Mouse (Mus musculus): ENCODE results near the gene Lrrc38. TPM values are rescaled to one million over a fixed set of nuclear protein-coding genes. Genes with fewer than 3 reads are reported as not detected.
A peak's percentile ranks its signal among the peaks of the same experiment; 100 is the strongest.
"Not testable (repeated sequence)": the region's sequence is repeated elsewhere in the genome, so short reads cannot be mapped to it uniquely, and the experiment has no call there.

Gene Lrrc38
- polyA plus RNA-seq, 1 experiment from 2014 or later = 0.17 TPM

GRCm38 (mm10) chr4:143325625-143325941 lies 24.0 kb upstream of the Lrrc38 start:
- Histone ChIP-seq H3K36me3 (no peaks in the 10 kb centered on the region), H3K27ac (no peak overlapping the region), H3K27me3 (no peaks in the 10 kb centered on the region), H3K4me3 (replicated peaks) (peak overlapping the region; percentile 35), H3K4me1 (peaks cover 16% of the 10 kb centered on the region; the same call in 1 of the 2 replicates), H3K9me3 (replicated peaks) (no peaks in the 10 kb centered on the region), H3K9ac (no peak overlapping the region), H3K4me2 (peak overlapping the region; percentile 61)
- 2% methylated on average over 10 of the region's 10 CpGs for WGBS
- ATAC-seq (replicated peaks; ENCODE audit: low FRiP score) = no peak

- Histone ChIP-seq H3K36me3 (no peaks in the 10 kb centered on the region), H3K4me3 (replicated peaks) (no peak overlapping the region), H3K27ac (no peak overlapping the region), H3K9me3 (replicated peaks) (no peaks in the 10 kb centered on the region), H3K4me2 (0 out of 2 replicates have a peak overlapping the region, but pooled peaks have one; percentile 22), H3K4me1 (peaks cover 8% of the 10 kb centered on the region; the same call in 1 of the 2 replicates), H3K27me3 (no peaks in the 10 kb centered on the region), H3K9ac (no peak overlapping the region)
- ATAC-seq (replicated peaks; ENCODE audit: low FRiP score) = peak; percentile 58; the same call in 1 of the 2 replicates
- 24% methylated on average over 9 of the region's 9 CpGs for WGBS
Measured at GRCm38 (mm10) chr4:143330566-143330965, 19.0 kb upstream of the Lrrc38 start.

GRCm38 (mm10) chr4:143331787-143332186 lies 17.8 kb upstream of the Lrrc38 start:
- no peaks in the 10 kb centered on the region for H3K36me3 ChIP-seq
- H3K27ac ChIP-seq = no peak overlapping the region
- H3K4me1 ChIP-seq = peaks cover 8% of the 10 kb centered on the region; the same call in 1 of the 2 replicates
- ATAC-seq (replicated peaks; ENCODE audit: low FRiP score) = no peak
- WGBS = 68% methylated on average over 1 of the region's 1 CpGs
- no peaks in the 10 kb centered on the region for H3K9me3 ChIP-seq (replicated peaks)
- H3K27me3 ChIP-seq = no peaks in the 10 kb centered on the region
- H3K4me2 ChIP-seq = no peak overlapping the region
- H3K9ac ChIP-seq = no peak overlapping the region
- no peak overlapping the region for H3K4me3 ChIP-seq (replicated peaks)

- no peak overlapping the region for H3K4me3 ChIP-seq (replicated peaks)
- no peaks in the 10 kb centered on the region for H3K9me3 ChIP-seq (replicated peaks)
- no peaks in the 10 kb centered on the region for H3K27me3 ChIP-seq
- H3K4me2 ChIP-seq = no peak overlapping the region
- peaks cover 8% of the 10 kb centered on the region; the same call in 1 of the 2 replicates for H3K4me1 ChIP-seq
- H3K9ac ChIP-seq = no peak overlapping the region
- no peak overlapping the region for H3K27ac ChIP-seq
- 24% methylated on average over 5 of the region's 5 CpGs for WGBS
- no peaks in the 10 kb centered on the region for H3K36me3 ChIP-seq
- peak; percentile 43; the same call in 1 of the 2 replicates for ATAC-seq (replicated peaks; ENCODE audit: low FRiP score)
Measured at GRCm38 (mm10) chr4:143334145-143334544, 15.4 kb upstream of the Lrrc38 start.

DNA sequence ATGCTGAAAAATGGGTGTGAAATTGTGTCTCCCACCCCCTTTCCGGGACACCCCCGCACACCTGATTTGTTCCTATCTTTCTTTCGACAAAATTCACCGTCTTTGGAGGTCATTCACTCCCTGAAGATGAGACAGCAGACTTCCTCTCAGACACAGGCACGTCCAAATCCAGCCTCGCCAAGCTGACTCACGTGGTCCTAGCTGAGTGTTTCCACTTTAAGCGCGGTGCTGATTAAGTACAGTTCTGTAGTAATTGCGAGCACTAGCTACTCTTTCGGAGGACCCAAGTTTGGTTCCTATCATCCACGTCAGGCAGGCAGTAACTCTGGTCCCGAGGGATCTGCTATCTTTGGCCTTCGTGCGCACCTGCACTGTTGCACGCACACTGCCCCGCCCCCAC lies 14.6 kb upstream of the Lrrc38 start:
- Histone ChIP-seq H3K27me3 (no peaks in the 10 kb centered on the region), H3K4me2 (no peak overlapping the region), H3K36me3 (no peaks in the 10 kb centered on the region), H3K9me3 (replicated peaks) (no peaks in the 10 kb centered on the region), H3K4me1 (peaks cover 8% of the 10 kb centered on the region; the same call in 1 of the 2 replicates), H3K27ac (no peak overlapping the region), H3K9ac (no peak overlapping the region), H3K4me3 (replicated peaks) (no peak overlapping the region)
- 83% methylated on average over 17 of the region's 17 CpGs for WGBS
- no peak for ATAC-seq (replicated peaks; ENCODE audit: low FRiP score)

DNA sequence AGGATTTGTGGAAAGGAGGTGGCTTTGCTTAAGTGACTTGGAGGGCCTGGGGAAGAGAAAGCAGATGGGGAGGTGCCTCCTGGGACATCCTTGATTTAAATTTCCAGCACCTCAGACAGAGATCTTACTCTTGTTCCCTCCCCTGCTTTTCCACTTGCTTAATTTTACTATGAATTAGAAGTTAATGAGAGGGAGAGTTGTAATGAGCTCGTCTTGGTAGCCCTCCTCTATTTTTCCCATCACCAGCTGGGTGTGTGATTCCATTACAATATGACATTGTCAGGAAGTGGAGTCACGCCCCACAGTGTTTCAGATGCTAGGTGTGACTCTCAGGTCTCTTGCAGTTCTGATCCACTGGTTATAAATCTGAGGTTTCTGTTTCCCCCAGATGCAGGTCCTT lies 13.5 kb upstream of the Lrrc38 start:
- ATAC-seq (replicated peaks; ENCODE audit: low FRiP score) = no peak
- Histone ChIP-seq H3K9ac (no peak overlapping the region), H3K27me3 (no peaks in the 10 kb centered on the region), H3K36me3 (no peaks in the 10 kb centered on the region), H3K9me3 (replicated peaks) (no peaks in the 10 kb centered on the region), H3K4me2 (no peak overlapping the region), H3K4me1 (no peaks in the 10 kb centered on the region), H3K27ac (no peak overlapping the region), H3K4me3 (replicated peaks) (no peak overlapping the region)
- 43% methylated on average over 2 of the region's 2 CpGs for WGBS

- H3K4me2 ChIP-seq = no peak overlapping the region
- H3K4me3 ChIP-seq (replicated peaks) = no peak overlapping the region
- no peaks in the 10 kb centered on the region for H3K4me1 ChIP-seq
- H3K9me3 ChIP-seq (replicated peaks) = no peaks in the 10 kb centered on the region
- H3K27ac ChIP-seq = no peak overlapping the region
- no peak for ATAC-seq (replicated peaks; ENCODE audit: low FRiP score)
- no peak overlapping the region for H3K9ac ChIP-seq
- no peaks in the 10 kb centered on the region for H3K36me3 ChIP-seq
- WGBS = 88% methylated on average over 13 of the region's 13 CpGs
- no peaks in the 10 kb centered on the region for H3K27me3 ChIP-seq
Measured at GRCm38 (mm10) chr4:143339808-143340207, 9.7 kb upstream of the Lrrc38 start.

GRCm38 (mm10) chr4:143341470-143341869 lies 8.1 kb upstream of the Lrrc38 start:
- Histone ChIP-seq H3K36me3 (no peaks in the 10 kb centered on the region), H3K9me3 (replicated peaks) (no peaks in the 10 kb centered on the region), H3K4me2 (no peak overlapping the region), H3K27me3 (no peaks in the 10 kb centered on the region), H3K9ac (no peak overlapping the region), H3K4me1 (no peaks in the 10 kb centered on the region), H3K27ac (no peak overlapping the region), H3K4me3 (replicated peaks) (no peak overlapping the region)
- WGBS = 82% methylated on average over 7 of the region's 7 CpGs
- no peak for ATAC-seq (replicated peaks; ENCODE audit: low FRiP score)

GRCm38 (mm10) chr4:143345491-143345890 lies 4.1 kb upstream of the Lrrc38 start:
- H3K27me3 ChIP-seq = peaks cover 35% of the 10 kb centered on the region
- not testable (repeated sequence) for H3K9ac ChIP-seq; H3K9me3 ChIP-seq (replicated peaks); H3K36me3 ChIP-seq; H3K27ac ChIP-seq; H3K4me3 ChIP-seq (replicated peaks); ATAC-seq (replicated peaks; ENCODE audit: low FRiP score); H3K4me2 ChIP-seq
- WGBS = 83% methylated on average over 5 of the region's 5 CpGs
- peaks cover 13% of the 10 kb centered on the region for H3K4me1 ChIP-seq

- WGBS = 32% methylated on average over 5 of the region's 5 CpGs
- ATAC-seq (replicated peaks; ENCODE audit: low FRiP score) = no peak
- Histone ChIP-seq H3K4me2 (no peak overlapping the region), H3K4me1 (peaks cover 15% of the 10 kb centered on the region), H3K27ac (no peak overlapping the region), H3K36me3 (no peaks in the 10 kb centered on the region), H3K27me3 (peaks cover 61% of the 10 kb centered on the region), H3K4me3 (replicated peaks) (no peak overlapping the region), H3K9me3 (replicated peaks) (no peaks in the 10 kb centered on the region), H3K9ac (no peak overlapping the region)
Measured at GRCm38 (mm10) chr4:143348678-143349077, 879 bp upstream of the Lrrc38 start.

DNA sequence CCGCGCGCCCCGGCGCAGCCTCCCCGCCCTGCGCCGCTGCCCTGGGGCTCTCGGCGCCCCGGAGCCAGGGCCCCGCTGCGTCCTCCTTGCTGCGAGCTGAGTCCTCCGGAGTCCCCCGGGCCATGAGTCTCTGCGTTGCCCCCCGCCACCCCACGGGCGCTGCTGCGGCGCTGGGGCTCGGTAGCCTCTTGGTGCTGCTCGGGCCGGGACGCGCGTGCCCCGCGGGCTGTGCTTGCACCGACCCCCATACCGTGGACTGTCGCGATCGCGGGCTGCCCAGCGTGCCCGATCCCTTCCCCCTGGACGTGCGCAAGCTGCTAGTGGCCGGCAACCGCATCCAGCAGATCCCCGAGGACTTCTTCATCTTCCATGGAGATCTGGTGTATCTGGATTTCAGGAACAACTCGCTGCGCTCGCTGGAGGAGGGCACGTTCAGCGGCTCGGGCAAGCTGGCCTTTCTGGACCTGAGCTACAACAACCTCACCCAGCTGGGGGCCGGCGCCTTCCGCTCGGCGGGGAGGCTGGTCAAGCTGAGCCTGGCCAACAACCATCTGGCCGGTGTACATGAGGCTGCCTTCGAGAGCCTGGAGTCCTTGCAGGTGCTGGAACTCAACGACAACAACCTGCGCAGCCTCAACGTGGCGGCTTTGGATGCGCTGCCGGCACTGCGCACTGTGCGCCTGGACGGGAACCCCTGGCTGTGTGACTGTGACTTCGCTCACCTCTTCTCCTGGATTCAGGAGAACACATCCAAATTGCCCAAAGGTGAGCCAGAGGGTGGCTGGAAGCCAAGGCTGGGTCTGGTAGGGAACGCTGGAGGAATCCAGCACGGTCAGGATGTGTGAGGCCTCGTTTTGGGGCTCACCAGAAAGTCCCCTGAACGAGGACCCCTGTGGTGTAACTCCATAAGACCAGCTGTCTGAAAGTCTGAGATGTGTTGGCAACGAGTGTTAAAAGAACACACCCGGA lies 774 bp downstream of the Lrrc38 start:
- Histone ChIP-seq H3K4me3 (replicated peaks) (peak overlapping the region; percentile 50), H3K9me3 (replicated peaks) (no peaks in the 10 kb centered on the region), H3K9ac (peak overlapping the region; percentile 32; the same call in 1 of the 2 replicates), H3K4me1 (peaks cover 15% of the 10 kb centered on the region), H3K27me3 (peaks cover 61% of the 10 kb centered on the region), H3K36me3 (no peaks in the 10 kb centered on the region), H3K4me2 (peak overlapping the region; percentile 94), H3K27ac (no peak overlapping the region)
- WGBS = 3% methylated on average over 71 of the region's 72 CpGs
- ATAC-seq (replicated peaks; ENCODE audit: low FRiP score) = peak; percentile 22; the same call in 1 of the 2 replicates

DNA sequence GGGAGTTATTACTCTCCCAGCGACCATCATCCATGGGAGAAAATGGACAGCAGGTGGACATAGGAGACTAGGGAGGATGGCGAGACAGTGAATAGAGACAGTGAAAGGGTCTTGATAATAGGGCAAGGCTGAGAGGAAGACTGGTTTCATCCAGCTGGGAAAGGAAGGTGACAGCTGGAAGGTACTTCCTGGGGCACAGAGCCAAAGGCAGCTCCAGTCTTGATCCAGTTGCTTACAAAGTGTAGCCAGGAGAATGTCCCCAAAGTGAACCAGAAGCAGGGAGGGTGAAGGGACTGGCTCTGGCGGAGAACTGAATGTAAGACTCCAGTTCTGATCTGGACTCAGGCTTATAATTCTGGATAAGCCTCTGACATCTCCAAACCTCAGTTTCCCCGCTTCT lies 2.7 kb downstream of the Lrrc38 start:
- WGBS = 83% methylated on average over 4 of the region's 4 CpGs
- no peak overlapping the region for H3K4me3 ChIP-seq (replicated peaks)
- H3K36me3 ChIP-seq = no peaks in the 10 kb centered on the region
- ATAC-seq (replicated peaks; ENCODE audit: low FRiP score) = no peak
- H3K9ac ChIP-seq = no peak overlapping the region
- H3K27ac ChIP-seq = no peak overlapping the region
- no peak overlapping the region for H3K4me2 ChIP-seq
- peaks cover 58% of the 10 kb centered on the region for H3K27me3 ChIP-seq
- peaks cover 15% of the 10 kb centered on the region for H3K4me1 ChIP-seq
- H3K9me3 ChIP-seq (replicated peaks) = no peaks in the 10 kb centered on the region

Measured in kidney, embryonic 15.5 days (tissue).